Mouse (Mus musculus): ENCODE data around the gene Gsdmc4. TPM values are rescaled to one million over a fixed set of nuclear protein-coding genes. Genes with fewer than 3 reads are reported as not detected.
"Not testable (repeated sequence)": the region's sequence is repeated elsewhere in the genome, so short reads cannot be mapped to it uniquely, and the experiment has no call there.

Gsdmc4 gene
- polyA plus RNA-seq, 1 experiment from 2014 or later = not detected

DNA sequence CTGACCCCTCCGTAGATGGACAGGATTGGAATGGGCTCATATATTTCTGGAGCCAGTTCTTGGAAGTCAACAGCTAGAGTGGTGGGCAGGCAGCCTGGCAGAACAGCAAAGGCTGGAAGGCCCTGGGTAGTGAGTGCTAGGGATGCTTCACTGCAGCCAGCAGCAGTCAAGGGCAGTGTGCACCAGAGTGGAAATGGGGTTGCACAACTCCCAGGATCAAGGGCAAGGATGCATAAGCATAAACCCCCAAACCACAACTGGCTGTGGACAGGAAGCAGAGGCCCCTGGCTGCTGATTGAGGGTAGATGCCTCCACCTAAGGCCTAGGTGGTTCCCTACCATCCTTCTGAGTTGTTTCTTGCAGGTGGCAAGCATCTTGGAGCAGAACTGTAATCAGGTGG is 12.4 kb upstream of the Gsdmc4 start:
- no peaks in the 10 kb centered on the region for H3K27me3 ChIP-seq (replicated peaks; ENCODE audit: control insufficient read depth, insufficient read depth, low read length)
- no peaks in the 10 kb centered on the region for H3K4me1 ChIP-seq (replicated peaks; ENCODE audit: control insufficient read depth, insufficient read depth, low read length)
- H3K9me3 ChIP-seq (ENCODE audit: control insufficient read depth, low read length) = no peaks in the 10 kb centered on the region
- 0 out of 2 replicates have a peak, but pooled peaks cover 3% of the 10 kb centered on the region for H3K36me3 ChIP-seq (ENCODE audit: control insufficient read depth, insufficient read depth)
- ATAC-seq = no peak
- H3K27ac ChIP-seq (ENCODE audit: low read length) = no peak overlapping the region
- H3K9ac ChIP-seq (replicated peaks; ENCODE audit: low read depth, low read length) = no peak overlapping the region
- 100% methylated on average over 1 of the region's 1 CpGs for WGBS
- no peak overlapping the region for H3K4me2 ChIP-seq (ENCODE audit: low read length)
- no peak overlapping the region for H3K4me3 ChIP-seq (replicated peaks; ENCODE audit: low read length)

DNA sequence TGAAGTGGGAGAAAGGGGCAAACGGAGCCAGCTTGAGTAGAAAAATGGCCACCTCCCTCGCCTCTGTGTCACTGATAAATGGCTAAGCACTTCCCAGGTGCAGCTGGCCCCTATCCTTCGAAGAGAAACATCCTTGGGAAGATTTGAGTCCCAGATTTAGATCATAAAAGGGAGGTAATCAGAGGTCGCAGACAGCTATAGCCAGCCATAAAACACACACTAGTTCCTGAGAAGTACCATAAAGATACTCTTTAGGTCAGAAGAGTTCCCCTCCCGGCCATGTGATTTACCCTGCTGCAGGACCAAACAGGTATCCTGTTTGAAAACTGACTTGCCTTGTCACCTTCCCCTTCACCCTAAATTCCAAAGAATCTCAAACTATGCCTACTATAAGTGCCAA is 9.5 kb upstream of the Gsdmc4 start:
- not testable (repeated sequence) for H3K4me2 ChIP-seq (ENCODE audit: low read length)

DNA sequence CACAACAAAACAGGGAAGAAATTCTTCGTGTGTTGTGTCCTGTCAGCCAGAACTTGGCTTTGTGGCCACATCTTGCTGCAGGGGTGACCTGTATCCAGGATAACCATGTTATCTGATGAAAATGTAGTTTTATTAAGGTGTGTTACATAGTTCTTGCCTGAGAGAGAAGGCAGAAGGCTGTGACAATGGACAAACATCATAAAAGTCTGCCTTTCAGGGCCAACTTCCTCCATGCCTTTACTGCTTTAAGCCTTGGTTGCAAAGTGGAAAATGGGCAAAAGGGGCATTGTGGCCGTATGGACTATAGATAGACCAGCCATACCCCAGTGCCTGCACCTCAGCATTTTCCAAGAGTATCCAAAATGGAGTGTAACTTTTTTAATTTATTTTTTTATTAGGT is 7.6 kb upstream of the Gsdmc4 start:
- not testable (repeated sequence) for H3K4me1 ChIP-seq (replicated peaks; ENCODE audit: control insufficient read depth, insufficient read depth, low read length); H3K9me3 ChIP-seq (ENCODE audit: control insufficient read depth, low read length); H3K4me3 ChIP-seq (replicated peaks; ENCODE audit: low read length); H3K27me3 ChIP-seq (replicated peaks; ENCODE audit: control insufficient read depth, insufficient read depth, low read length); H3K4me2 ChIP-seq (ENCODE audit: low read length); H3K27ac ChIP-seq (ENCODE audit: low read length); H3K9ac ChIP-seq (replicated peaks; ENCODE audit: low read depth, low read length); H3K36me3 ChIP-seq (ENCODE audit: control insufficient read depth, insufficient read depth); ATAC-seq
- WGBS = 72% methylated on average over 1 of the region's 2 CpGs

More for the DNA sequence above, 9.5 kb upstream of the Gsdmc4 start:
- not testable (repeated sequence) for ATAC-seq; H3K36me3 ChIP-seq (ENCODE audit: control insufficient read depth, insufficient read depth); H3K9ac ChIP-seq (replicated peaks; ENCODE audit: low read depth, low read length); H3K27ac ChIP-seq (ENCODE audit: low read length); H3K4me3 ChIP-seq (replicated peaks; ENCODE audit: low read length); H3K4me1 ChIP-seq (replicated peaks; ENCODE audit: control insufficient read depth, insufficient read depth, low read length); H3K9me3 ChIP-seq (ENCODE audit: control insufficient read depth, low read length); H3K27me3 ChIP-seq (replicated peaks; ENCODE audit: control insufficient read depth, insufficient read depth, low read length)
- WGBS = 92% methylated on average over 2 of the region's 5 CpGs

DNA sequence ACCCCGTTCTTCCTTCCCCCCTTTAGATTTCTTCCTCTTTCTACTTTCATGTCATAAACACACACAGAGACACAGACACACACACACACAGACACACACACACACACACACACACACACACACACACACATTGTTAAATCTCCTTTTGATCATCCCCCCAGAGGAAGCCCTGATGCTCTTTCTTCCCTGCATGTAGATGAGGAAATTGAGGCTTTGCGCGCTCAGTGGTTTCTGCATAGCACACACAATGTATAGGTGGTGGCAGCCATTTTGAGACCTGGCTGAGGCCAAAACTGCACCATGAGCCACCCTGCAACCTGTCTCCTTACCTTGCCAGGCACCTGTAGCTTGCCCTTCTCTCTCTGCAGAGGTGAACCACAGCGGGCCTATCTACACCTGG is 4.5 kb upstream of the Gsdmc4 start:
- not testable (repeated sequence) for H3K36me3 ChIP-seq (ENCODE audit: control insufficient read depth, insufficient read depth); ATAC-seq; H3K4me2 ChIP-seq (ENCODE audit: low read length); H3K9ac ChIP-seq (replicated peaks; ENCODE audit: low read depth, low read length); H3K4me1 ChIP-seq (replicated peaks; ENCODE audit: control insufficient read depth, insufficient read depth, low read length); H3K27me3 ChIP-seq (replicated peaks; ENCODE audit: control insufficient read depth, insufficient read depth, low read length); H3K27ac ChIP-seq (ENCODE audit: low read length); H3K4me3 ChIP-seq (replicated peaks; ENCODE audit: low read length); H3K9me3 ChIP-seq (ENCODE audit: control insufficient read depth, low read length)
- WGBS = 85% methylated on average over 3 of the region's 4 CpGs

DNA sequence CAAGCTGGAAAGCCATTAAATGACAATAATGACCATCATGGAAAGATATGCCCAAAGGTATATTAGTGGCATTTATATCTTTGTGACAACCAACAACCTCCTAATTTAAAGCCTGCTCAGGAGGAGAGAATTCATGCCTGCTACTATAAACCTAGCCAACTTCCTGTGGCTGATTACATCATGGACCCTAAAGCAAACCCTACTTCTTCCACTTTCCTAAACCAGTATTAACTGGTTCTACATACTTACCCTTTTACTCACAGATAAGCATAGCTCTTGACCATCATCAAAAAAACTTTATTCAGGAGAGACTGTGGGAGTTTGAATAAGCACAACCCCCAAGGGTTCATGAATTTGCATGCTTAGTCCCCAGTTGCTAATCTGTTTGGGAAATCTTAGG is 2.2 kb downstream of the Gsdmc4 start:
- not testable (repeated sequence) for H3K9me3 ChIP-seq (ENCODE audit: control insufficient read depth, low read length)

DNA sequence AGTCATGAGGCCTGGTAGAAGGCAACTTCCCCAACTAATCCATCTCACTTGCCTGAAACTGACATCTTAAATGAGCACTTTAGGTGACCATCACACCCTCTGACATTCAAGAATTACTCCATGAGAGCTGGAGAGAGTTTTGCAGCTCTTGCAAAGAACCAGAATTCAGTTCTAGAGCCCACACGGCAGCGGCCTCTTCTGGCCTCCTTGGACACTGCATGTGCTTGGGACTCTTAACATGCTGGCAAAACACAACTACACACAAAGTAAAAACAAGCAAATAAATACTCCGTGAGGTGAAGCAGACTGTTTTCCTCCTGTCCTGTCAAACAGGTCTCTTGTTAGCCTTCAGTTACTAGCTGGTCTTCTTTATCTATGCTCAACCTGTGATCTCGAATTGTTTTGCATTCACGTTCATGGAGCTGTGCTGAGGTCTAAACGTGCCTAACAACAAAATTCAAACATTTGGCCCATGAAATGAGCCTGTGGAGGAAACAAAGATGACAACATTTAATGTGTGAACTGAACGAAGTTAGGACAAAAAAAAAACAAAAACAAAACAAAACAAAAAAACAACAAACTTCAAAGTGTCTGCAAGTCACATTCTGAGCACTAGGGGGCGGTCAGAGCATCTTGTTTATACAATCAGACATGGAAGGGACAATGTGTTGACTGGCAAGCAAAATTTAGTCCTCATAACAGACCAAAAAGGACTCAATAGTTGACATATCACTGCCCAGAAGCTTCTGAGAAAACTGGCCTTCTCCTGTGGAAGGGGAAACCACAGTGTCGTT is 16.3 kb downstream of the Gsdmc4 start:
- H3K27me3 ChIP-seq (replicated peaks; ENCODE audit: control insufficient read depth, insufficient read depth, low read length); H3K9me3 ChIP-seq (ENCODE audit: control insufficient read depth, low read length); H3K9ac ChIP-seq (replicated peaks; ENCODE audit: low read depth, low read length); H3K36me3 ChIP-seq (ENCODE audit: control insufficient read depth, insufficient read depth); H3K4me3 ChIP-seq (replicated peaks; ENCODE audit: low read length); H3K4me2 ChIP-seq (ENCODE audit: low read length); H3K27ac ChIP-seq (ENCODE audit: low read length); ATAC-seq; H3K4me1 ChIP-seq (replicated peaks; ENCODE audit: control insufficient read depth, insufficient read depth, low read length): not testable (repeated sequence)
- 37% methylated on average over 9 of the region's 9 CpGs for WGBS

More for the DNA sequence above, 2.2 kb downstream of the Gsdmc4 start:
- not testable (repeated sequence) for H3K4me3 ChIP-seq (replicated peaks; ENCODE audit: low read length); ATAC-seq; H3K36me3 ChIP-seq (ENCODE audit: control insufficient read depth, insufficient read depth); H3K4me2 ChIP-seq (ENCODE audit: low read length); H3K27me3 ChIP-seq (replicated peaks; ENCODE audit: control insufficient read depth, insufficient read depth, low read length); H3K27ac ChIP-seq (ENCODE audit: low read length); H3K4me1 ChIP-seq (replicated peaks; ENCODE audit: control insufficient read depth, insufficient read depth, low read length); H3K9ac ChIP-seq (replicated peaks; ENCODE audit: low read depth, low read length)

DNA sequence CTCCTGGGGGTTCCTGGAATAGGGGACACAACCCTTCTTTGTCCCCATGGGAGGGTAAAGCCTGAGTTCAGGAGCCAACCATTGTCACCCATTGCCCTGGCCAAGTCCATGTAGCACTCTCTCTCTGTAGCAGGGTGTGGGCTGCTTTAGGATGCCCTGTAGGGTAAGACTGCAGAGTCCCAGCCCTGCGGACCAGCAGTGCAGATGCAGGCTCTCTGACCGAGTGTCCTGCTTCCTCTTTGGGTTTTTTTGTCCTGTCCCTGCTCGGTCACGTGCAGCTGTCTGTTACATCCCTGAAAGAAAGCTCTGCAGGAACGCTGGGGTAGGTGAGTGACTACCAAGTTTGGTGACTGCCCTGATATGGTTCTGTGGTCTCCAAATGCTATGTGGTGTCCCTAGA is 23.7 kb downstream of the Gsdmc4 start:
- H3K36me3 ChIP-seq (ENCODE audit: control insufficient read depth, insufficient read depth); H3K4me2 ChIP-seq (ENCODE audit: low read length); H3K4me1 ChIP-seq (replicated peaks; ENCODE audit: control insufficient read depth, insufficient read depth, low read length); H3K27ac ChIP-seq (ENCODE audit: low read length); H3K27me3 ChIP-seq (replicated peaks; ENCODE audit: control insufficient read depth, insufficient read depth, low read length); ATAC-seq; H3K9me3 ChIP-seq (ENCODE audit: control insufficient read depth, low read length); H3K4me3 ChIP-seq (replicated peaks; ENCODE audit: low read length); H3K9ac ChIP-seq (replicated peaks; ENCODE audit: low read depth, low read length): not testable (repeated sequence)
- 75% methylated on average over 3 of the region's 5 CpGs for WGBS

DNA sequence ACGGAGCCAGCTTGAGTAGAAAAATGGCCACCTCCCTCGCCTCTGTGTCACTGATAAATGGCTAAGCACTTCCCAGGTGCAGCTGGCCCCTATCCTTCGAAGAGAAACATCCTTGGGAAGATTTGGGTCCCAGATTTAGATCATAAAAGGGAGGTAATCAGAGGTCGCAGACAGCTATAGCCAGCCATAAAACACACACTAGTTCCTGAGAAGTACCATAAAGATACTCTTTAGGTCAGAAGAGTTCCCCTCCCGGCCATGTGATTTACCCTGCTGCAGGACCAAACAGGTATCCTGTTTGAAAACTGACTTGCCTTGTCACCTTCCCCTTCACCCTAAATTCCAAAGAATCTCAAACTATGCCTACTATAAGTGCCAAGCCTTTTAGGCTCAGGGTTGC is 24.1 kb downstream of the Gsdmc4 start:
- not testable (repeated sequence) for H3K4me3 ChIP-seq (replicated peaks; ENCODE audit: low read length); H3K4me2 ChIP-seq (ENCODE audit: low read length); H3K4me1 ChIP-seq (replicated peaks; ENCODE audit: control insufficient read depth, insufficient read depth, low read length); ATAC-seq; H3K9ac ChIP-seq (replicated peaks; ENCODE audit: low read depth, low read length); H3K27ac ChIP-seq (ENCODE audit: low read length); H3K27me3 ChIP-seq (replicated peaks; ENCODE audit: control insufficient read depth, insufficient read depth, low read length); H3K36me3 ChIP-seq (ENCODE audit: control insufficient read depth, insufficient read depth); H3K9me3 ChIP-seq (ENCODE audit: control insufficient read depth, low read length)
- no CpG with 5 or more reads among the region's 5 CpGs for WGBS

DNA sequence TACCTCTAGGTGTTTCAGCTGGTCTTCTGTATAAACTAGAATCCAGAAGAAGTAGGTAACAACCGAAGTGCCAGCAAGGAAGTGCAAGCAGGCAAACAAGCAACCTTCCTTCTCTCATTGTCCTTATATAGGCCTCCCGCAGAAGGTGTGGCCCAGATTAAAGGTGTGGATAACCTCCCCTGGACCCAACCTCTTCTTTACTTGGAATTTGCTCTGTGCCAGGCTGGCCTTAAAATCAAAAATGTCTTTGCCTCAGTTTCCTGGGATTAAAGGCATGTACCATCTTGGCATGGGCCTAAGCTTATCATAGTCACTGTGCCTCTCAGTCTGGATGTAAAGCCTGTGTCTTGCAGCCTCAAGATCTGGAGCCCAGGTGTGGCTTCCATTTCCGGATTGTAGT is 33.6 kb downstream of the Gsdmc4 start, which contains the start of gene Gsdmc3:
Gene Gsdmc3, minus strand, starts transcription at position 101 of the 400 bp plus-strand sequence.
- not testable (repeated sequence) for H3K27me3 ChIP-seq (replicated peaks; ENCODE audit: control insufficient read depth, insufficient read depth, low read length); H3K36me3 ChIP-seq (ENCODE audit: control insufficient read depth, insufficient read depth); ATAC-seq; H3K9ac ChIP-seq (replicated peaks; ENCODE audit: low read depth, low read length); H3K27ac ChIP-seq (ENCODE audit: low read length); H3K4me2 ChIP-seq (ENCODE audit: low read length); H3K9me3 ChIP-seq (ENCODE audit: control insufficient read depth, low read length); H3K4me1 ChIP-seq (replicated peaks; ENCODE audit: control insufficient read depth, insufficient read depth, low read length); H3K4me3 ChIP-seq (replicated peaks; ENCODE audit: low read length)
- 89% methylated on average over 1 of the region's 3 CpGs for WGBS

DNA sequence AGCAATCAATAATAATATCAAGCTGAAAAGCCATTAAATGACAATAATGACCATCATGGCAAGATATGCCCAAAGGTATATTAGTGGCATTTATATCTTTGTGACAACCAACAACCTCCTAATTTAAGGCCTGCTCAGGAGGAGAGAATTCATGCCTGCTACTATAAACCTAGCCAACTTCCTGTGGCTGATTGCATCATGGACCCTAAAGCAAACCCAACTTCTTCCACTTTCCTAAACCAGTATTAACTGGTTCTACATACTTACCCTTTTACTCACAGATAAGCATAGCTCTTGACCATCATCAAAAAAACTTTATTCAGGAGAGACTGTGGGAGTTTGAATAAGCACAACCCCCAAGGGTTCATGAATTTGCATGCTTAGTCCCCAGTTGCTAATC is 35.9 kb downstream of the Gsdmc4 start:
- not testable (repeated sequence) for H3K4me3 ChIP-seq (replicated peaks; ENCODE audit: low read length); H3K4me2 ChIP-seq (ENCODE audit: low read length); H3K27me3 ChIP-seq (replicated peaks; ENCODE audit: control insufficient read depth, insufficient read depth, low read length); H3K9ac ChIP-seq (replicated peaks; ENCODE audit: low read depth, low read length); H3K9me3 ChIP-seq (ENCODE audit: control insufficient read depth, low read length); ATAC-seq; H3K4me1 ChIP-seq (replicated peaks; ENCODE audit: control insufficient read depth, insufficient read depth, low read length); H3K36me3 ChIP-seq (ENCODE audit: control insufficient read depth, insufficient read depth); H3K27ac ChIP-seq (ENCODE audit: low read length)

All from forebrain, embryonic 16.5 days (tissue).